Mouse (Mus musculus): ENCODE data around the gene Gtf3c2. TPM values are rescaled to one million over a fixed set of nuclear protein-coding genes. Genes with fewer than 3 reads are reported as not detected.

Gtf3c2 gene
- polyA plus RNA-seq (2012; rRNA removed), result 130 and 143 TPM in 2 replicates
- polyA plus RNA-seq (2014; fragmentation: Nextera tagmentation; extraction: Ambion mirVana), result 47.1 and 66.2 TPM in 2 replicates

DNA sequence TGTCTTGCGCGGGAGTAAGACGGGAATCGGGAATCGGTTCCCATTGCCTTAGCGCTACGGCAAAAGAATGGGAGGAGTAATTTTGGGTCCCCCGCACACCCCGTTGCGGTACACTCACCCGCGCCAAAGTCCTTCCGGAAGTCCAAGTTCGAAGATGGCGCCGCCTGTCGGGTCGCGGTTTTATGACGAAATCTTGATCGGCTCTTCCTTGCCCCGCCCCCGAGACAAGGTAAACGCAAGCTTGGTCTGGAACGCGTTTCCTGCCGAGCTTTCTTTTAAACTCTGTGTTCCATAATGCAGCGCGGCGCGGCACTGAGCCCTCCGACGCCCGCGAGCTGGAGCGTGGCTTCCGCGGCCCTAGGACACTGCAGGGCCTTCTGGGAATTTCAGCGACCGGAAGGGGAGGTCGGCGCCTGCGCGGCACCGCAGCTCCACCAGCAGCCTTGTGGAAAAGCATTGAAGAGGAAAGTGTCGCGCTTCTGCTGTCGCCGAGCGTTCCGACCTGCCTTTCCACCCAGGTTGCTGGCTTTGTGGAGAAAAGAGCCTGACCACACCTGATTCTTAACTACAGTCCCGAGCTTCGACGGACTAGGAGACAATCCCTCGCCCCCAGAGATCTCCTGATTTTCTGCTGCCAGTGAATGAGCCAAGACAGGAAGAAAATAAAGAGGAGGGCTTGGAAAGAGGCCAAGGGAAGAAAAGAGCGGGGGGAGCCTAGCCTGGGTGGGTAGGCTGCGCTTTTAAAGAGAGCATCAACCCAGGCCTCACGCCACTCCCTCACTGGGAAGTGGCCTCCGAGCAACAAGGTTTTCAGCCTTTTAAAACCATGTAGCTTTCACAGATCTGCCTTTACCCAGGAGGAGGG lies at the start of gene Gtf3c2, which contains the start of gene Gm29609:
Gene Gtf3c2 (minus strand): TSS at position 379 of the 865 bp plus-strand sequence.
Gene Gm29609 (minus strand): TSS at position 146 of the 865 bp plus-strand sequence.
- under 1% methylated on average over 59 of the region's 59 CpGs for WGBS
- peak within 1 kb of the TSS; percentile 74 for H3K4me2 ChIP-seq (replicated peaks; ENCODE audit: low read depth, low read length, severe bottlenecking)
- peaks cover 6% of the 10 kb centered on the region for H3K4me1 ChIP-seq (ENCODE audit: control insufficient read depth, insufficient read depth, low read length)
- H3K27me3 ChIP-seq (ENCODE audit: control insufficient read depth, insufficient read depth, low read length), result no peaks in the 10 kb centered on the region
- H3K9me3 ChIP-seq (ENCODE audit: control insufficient read depth, low read length), result no peaks in the 10 kb centered on the region
- TF ChIP-seq POLR2A (IDR thresholded peaks at IDR 0.05; ENCODE audit: borderline replicate concordance, extremely low read depth, insufficient read depth, insufficient read length), result peak; percentile 78; the same call in 1 of the 2 replicates
- H3K9ac ChIP-seq (ENCODE audit: low read depth, low read length, severe bottlenecking), result peak within 1 kb of the TSS; percentile 70
- H3K4me3 ChIP-seq (replicated peaks; ENCODE audit: low read length), result peak within 1 kb of the TSS; percentile 87
- peak; percentile 98 for DNase-seq (ENCODE audit: low spot score)
- peak within 1 kb of the TSS; percentile 96 for H3K27ac ChIP-seq (replicated peaks; ENCODE audit: low read depth, low read length)
- peak; percentile 96 for ATAC-seq (ENCODE audit: low FRiP score, low read depth)
- H3K36me3 ChIP-seq (ENCODE audit: control insufficient read depth, insufficient read depth, low read length), result no peaks in the 10 kb centered on the region

DNA sequence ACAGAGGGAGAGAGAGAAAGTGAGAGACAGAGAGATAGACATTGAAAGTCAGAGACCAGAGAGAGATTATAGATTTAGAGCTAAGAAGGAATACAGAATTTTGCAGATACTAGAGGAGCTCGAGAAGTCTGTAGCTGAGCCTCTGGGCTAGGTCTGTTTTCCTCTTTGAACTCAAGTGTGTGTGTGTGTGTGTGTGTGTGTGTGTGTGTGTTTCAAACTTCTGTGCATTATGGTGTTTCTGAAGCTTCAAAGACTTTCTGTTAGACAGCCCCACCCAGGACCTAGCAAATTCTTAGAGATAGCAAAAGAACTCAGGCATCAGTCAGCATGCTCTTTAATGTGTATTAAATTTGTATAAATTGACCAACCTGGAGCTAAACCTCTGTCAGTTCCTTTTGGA lies 46.7 kb upstream of the Gtf3c2 start:
- WGBS, result 67% methylated on average over 1 of the region's 1 CpGs
- Histone ChIP-seq H3K4me1 (ENCODE audit: control insufficient read depth, insufficient read depth, low read length) (no peaks in the 10 kb centered on the region), H3K9ac (ENCODE audit: low read depth, low read length, severe bottlenecking) (no peak overlapping the region), H3K9me3 (ENCODE audit: control insufficient read depth, low read length) (no peaks in the 10 kb centered on the region), H3K4me2 (replicated peaks; ENCODE audit: low read depth, low read length, severe bottlenecking) (no peak overlapping the region), H3K36me3 (ENCODE audit: control insufficient read depth, insufficient read depth, low read length) (no peaks in the 10 kb centered on the region), H3K4me3 (replicated peaks; ENCODE audit: low read length) (no peak overlapping the region), H3K27me3 (ENCODE audit: control insufficient read depth, insufficient read depth, low read length) (no peaks in the 10 kb centered on the region), H3K27ac (replicated peaks; ENCODE audit: low read depth, low read length) (no peak overlapping the region)
- no peak for DNase-seq (ENCODE audit: low spot score)
- ATAC-seq (ENCODE audit: low FRiP score, low read depth), result no peak
- TF ChIP-seq POLR2A (IDR thresholded peaks at IDR 0.05; ENCODE audit: borderline replicate concordance, extremely low read depth, insufficient read depth, insufficient read length), result no peak

DNA sequence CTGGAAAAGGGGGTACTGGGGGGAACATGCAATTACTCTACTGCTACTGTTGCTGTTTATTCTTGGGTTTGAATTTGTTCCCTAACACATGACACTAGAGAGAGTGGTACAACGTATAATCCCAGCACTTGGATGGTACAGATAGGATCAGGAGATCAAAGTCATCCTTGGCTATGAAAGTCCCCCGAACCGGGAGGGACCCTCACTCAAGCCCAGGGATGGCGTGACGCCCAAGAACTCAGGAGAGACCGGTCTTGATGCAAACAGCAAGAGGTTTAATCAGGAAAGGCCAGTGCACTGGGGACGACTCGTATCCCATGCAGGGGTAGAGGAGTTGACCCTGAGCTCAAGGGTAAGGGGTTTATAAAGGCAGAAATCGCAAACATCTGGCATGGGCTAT lies 42.8 kb upstream of the Gtf3c2 start:
- Histone ChIP-seq H3K27ac (replicated peaks; ENCODE audit: low read depth, low read length) (no peak overlapping the region), H3K4me3 (replicated peaks; ENCODE audit: low read length) (no peak overlapping the region), H3K4me1 (ENCODE audit: control insufficient read depth, insufficient read depth, low read length) (peaks cover 8% of the 10 kb centered on the region; the same call in 1 of the 2 replicates), H3K4me2 (replicated peaks; ENCODE audit: low read depth, low read length, severe bottlenecking) (no peak overlapping the region), H3K36me3 (ENCODE audit: control insufficient read depth, insufficient read depth, low read length) (no peaks in the 10 kb centered on the region), H3K27me3 (ENCODE audit: control insufficient read depth, insufficient read depth, low read length) (no peaks in the 10 kb centered on the region), H3K9ac (ENCODE audit: low read depth, low read length, severe bottlenecking) (no peak overlapping the region), H3K9me3 (ENCODE audit: control insufficient read depth, low read length) (no peaks in the 10 kb centered on the region)
- 87% methylated on average over 9 of the region's 9 CpGs for WGBS
- DNase-seq (ENCODE audit: low spot score) (no peak), ATAC-seq (ENCODE audit: low FRiP score, low read depth) (no peak)
- TF ChIP-seq POLR2A (IDR thresholded peaks at IDR 0.05; ENCODE audit: borderline replicate concordance, extremely low read depth, insufficient read depth, insufficient read length), result no peak

DNA sequence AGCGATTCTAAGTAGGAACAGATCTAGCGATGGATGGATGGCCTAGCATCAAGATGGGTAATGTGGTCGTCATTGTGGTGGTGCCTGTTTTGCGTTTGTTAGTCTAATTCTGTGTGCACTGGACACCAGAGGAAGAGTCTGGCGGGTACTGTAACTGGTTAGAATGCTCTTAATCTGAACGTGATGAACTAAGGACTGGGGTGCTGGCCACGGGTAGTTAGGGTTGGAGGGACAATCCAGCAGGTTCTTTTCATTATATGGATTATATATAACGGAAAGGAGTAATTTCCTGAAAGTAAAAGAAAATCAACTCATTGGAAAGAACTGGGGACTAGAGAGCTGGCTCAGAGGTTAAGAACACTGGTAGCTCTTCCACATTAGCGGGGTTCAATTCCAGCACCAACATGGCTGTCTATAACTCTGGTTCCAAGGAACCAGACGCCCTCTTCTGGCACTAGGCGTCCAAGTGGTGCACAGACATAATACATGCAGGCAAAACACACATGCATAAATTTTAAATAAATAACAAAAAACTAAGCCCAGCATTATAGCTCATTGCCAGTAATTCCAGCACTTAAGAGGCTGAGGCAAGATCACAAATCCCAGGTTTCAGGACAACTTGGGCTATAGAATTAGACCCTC lies 41.5 kb upstream of the Gtf3c2 start:
- H3K4me1 ChIP-seq (ENCODE audit: control insufficient read depth, insufficient read depth, low read length), result peaks cover 8% of the 10 kb centered on the region; the same call in 1 of the 2 replicates
- peak overlapping the region; percentile 71 for H3K9ac ChIP-seq (ENCODE audit: low read depth, low read length, severe bottlenecking)
- 14% methylated on average over 11 of the region's 11 CpGs for WGBS
- TF ChIP-seq POLR2A (IDR thresholded peaks at IDR 0.05; ENCODE audit: borderline replicate concordance, extremely low read depth, insufficient read depth, insufficient read length), result no peak
- ATAC-seq (ENCODE audit: low FRiP score, low read depth) (no peak), DNase-seq (ENCODE audit: low spot score) (peak; percentile 58)
- no peaks in the 10 kb centered on the region for H3K27me3 ChIP-seq (ENCODE audit: control insufficient read depth, insufficient read depth, low read length)
- peak overlapping the region; percentile 89 for H3K27ac ChIP-seq (replicated peaks; ENCODE audit: low read depth, low read length)
- peak overlapping the region; percentile 96 for H3K4me3 ChIP-seq (replicated peaks; ENCODE audit: low read length)
- H3K36me3 ChIP-seq (ENCODE audit: control insufficient read depth, insufficient read depth, low read length), result 0 out of 2 replicates have a peak, but pooled peaks cover 2% of the 10 kb centered on the region
- no peaks in the 10 kb centered on the region for H3K9me3 ChIP-seq (ENCODE audit: control insufficient read depth, low read length)
- H3K4me2 ChIP-seq (replicated peaks; ENCODE audit: low read depth, low read length, severe bottlenecking), result peak overlapping the region; percentile 79

All from limb, embryonic 14.5 days (tissue).